Mouse (Mus musculus) testis, adult 2 months (tissue): ENCODE measurements around the gene Lima1. TPM values are rescaled to one million over a fixed set of nuclear protein-coding genes. Genes with fewer than 3 reads are reported as not detected.
"Not testable (repeated sequence)": the region's sequence is repeated elsewhere in the genome, so short reads cannot be mapped to it uniquely, and the experiment has no call there.

Experiments
- H3K27ac ChIP-seq: fragments of 200-500 bp; 2 replicates; pipeline ENCODE4 v1.5.1; 2012; ENCODE audit warnings: low read depth, low read length; ENCODE audit not compliant: control insufficient read depth, insufficient read depth
- H3K27me3 ChIP-seq: fragments of 200-500 bp; 2 replicates; pipeline ENCODE4 v1.6.1; 2012; ENCODE audit warnings: mild to moderate bottlenecking, low read length, moderate library complexity; ENCODE audit not compliant: control insufficient read depth, insufficient read depth
- H3K36me3 ChIP-seq: fragments of 200-500 bp; 2 replicates; pipeline ENCODE4 v1.6.1; 2012; ENCODE audit warnings: mild to moderate bottlenecking, low read length; ENCODE audit not compliant: control insufficient read depth, insufficient read depth
- H3K4me1 ChIP-seq: fragments of 200-500 bp; 2 replicates; pipeline ENCODE4 v1.6.1; 2012; ENCODE audit warnings: low read length; ENCODE audit not compliant: control insufficient read depth, insufficient read depth
- H3K4me3 ChIP-seq: fragments of 200-500 bp; 2 replicates; pipeline ENCODE4 v1.5.1; 2012; ENCODE audit warnings: low read depth, mild to moderate bottlenecking, low read length, moderate library complexity, mixed read lengths; ENCODE audit not compliant: control insufficient read depth
- CTCF ChIP-seq: fragments of 200-500 bp; IDR thresholded peaks from 2 replicates; pipeline ENCODE4 v1.5.1; 2012; ENCODE audit warnings: low read depth, mild to moderate bottlenecking, inconsistent platforms, low read length, moderate library complexity; ENCODE audit not compliant: control insufficient read depth, insufficient read depth, insufficient replicate concordance
- POLR2A ChIP-seq: fragments of 200-500 bp; IDR thresholded peaks from 2 replicates; pipeline ENCODE4 v1.6.1; 2012; ENCODE audit warnings: low read depth, mild to moderate bottlenecking, inconsistent platforms, low read length, moderate library complexity; ENCODE audit not compliant: control insufficient read depth
- polyA plus RNA-seq: library from polyadenylated mRNA; depleted of rRNA; stranded (reverse); fragments of >200 nt; gene quantifications from 2 replicates; pipeline ENCODE4 v1.2.3, GENCODE M21; 2012

Gene Lima1
- polyA plus RNA-seq, 1 experiment, result 3.8 TPM

- Histone ChIP-seq H3K27ac (no peak overlapping the region), H3K4me3 (no peak overlapping the region), H3K36me3 (no peaks in the 10 kb centered on the region), H3K4me1 (peaks cover 9% of the 10 kb centered on the region), H3K27me3 (no peaks in the 10 kb centered on the region)
- no peak for TF ChIP-seq CTCF
- TF ChIP-seq POLR2A, result no peak
Measured at GRCm38 (mm10) chr15:99772925-99773324, 102.3 kb downstream of the Lima1 start.

- H3K27me3 ChIP-seq, H3K4me1 ChIP-seq, H3K36me3 ChIP-seq: not testable (repeated sequence)
- Histone ChIP-seq H3K27ac (peak within 1 kb of the TSS; percentile 91), H3K4me3 (peak within 1 kb of the TSS; percentile 98)
Measured at GRCm38 (mm10) chr15:99772881-99772924, 102.6 kb downstream of the Lima1 start, which contains the start of gene Cers5. Gene Cers5, minus strand, starts transcription at chr15:99772885.

GRCm38 (mm10) chr15:99772277-99772880 lies 102.9 kb downstream of the Lima1 start:
- peaks cover 9% of the 10 kb centered on the region for H3K4me1 ChIP-seq
- no peaks in the 10 kb centered on the region for H3K36me3 ChIP-seq
- TF ChIP-seq CTCF (no peak), POLR2A (peak; percentile 80)
- peak overlapping the region; percentile 98 for H3K4me3 ChIP-seq
- peak overlapping the region; percentile 90 for H3K27ac ChIP-seq
- H3K27me3 ChIP-seq, result no peaks in the 10 kb centered on the region

DNA sequence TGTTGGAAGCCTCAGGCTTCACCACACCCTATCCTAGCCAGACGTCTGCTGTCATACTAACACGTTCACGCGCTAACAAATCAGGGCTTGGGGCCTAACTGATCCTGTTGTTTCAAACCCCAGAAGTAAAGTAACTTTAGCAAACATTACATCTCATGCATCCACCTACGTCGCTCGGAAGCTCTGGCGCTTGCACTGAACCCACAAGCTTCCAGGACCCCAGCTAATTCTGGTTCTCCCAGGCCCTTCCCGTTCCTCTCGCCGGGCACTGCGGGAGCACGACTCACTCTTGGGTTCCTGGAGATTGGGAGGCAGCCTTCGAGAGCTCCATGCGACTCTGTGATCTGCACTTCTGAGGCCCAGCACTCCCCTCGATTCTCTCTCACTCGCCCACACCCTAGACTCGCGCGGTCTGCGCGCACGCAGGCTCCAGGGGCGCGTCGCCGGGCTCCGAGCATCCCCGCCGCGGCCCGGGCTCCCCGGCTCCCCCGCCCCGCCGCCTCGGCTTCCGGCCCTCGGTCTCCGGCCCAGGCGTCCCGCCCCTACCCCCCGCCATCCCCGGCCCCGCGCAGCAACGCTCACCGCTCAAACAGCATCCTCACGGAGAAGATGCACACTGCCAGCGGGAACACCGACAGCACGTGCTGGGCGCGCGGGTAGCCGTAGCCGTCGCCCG lies 103.5 kb downstream of the Lima1 start:
- TF ChIP-seq CTCF (no peak), POLR2A (no peak)
- Histone ChIP-seq H3K4me3 (peak overlapping the region; percentile 98), H3K36me3 (no peaks in the 10 kb centered on the region), H3K27ac (peak overlapping the region; percentile 91), H3K4me1 (peaks cover 9% of the 10 kb centered on the region), H3K27me3 (no peaks in the 10 kb centered on the region)

- no peaks in the 10 kb centered on the region for H3K27me3 ChIP-seq
- TF ChIP-seq CTCF (no peak), POLR2A (no peak)
- H3K36me3 ChIP-seq, result no peaks in the 10 kb centered on the region
- H3K27ac ChIP-seq, result peak overlapping the region; percentile 91; the same call in 1 of the 2 replicates
- H3K4me3 ChIP-seq, result peak overlapping the region; percentile 98
- peaks cover 9% of the 10 kb centered on the region for H3K4me1 ChIP-seq
Measured at GRCm38 (mm10) chr15:99771004-99771500, 104.2 kb downstream of the Lima1 start.

DNA sequence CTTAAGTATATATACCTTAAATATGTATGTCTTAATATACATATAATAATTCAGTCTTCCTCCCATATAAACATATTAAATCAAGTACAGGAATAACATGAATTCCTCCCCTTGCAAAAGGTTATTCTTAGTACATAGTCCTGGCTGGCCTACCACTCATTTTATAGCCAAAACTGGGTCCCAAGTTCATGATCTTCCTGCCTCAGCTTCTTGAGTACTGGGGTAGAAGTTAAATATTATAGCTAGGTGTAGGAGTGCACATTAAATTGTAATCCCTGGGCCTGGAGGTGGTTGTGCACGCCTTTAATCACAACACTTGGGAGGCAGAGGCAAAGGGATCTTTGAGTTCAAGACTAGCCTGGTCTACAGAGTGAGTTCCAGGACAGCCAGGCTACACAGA lies 106.5 kb downstream of the Lima1 start:
- Histone ChIP-seq H3K4me3 (no peak overlapping the region), H3K27me3 (no peaks in the 10 kb centered on the region), H3K27ac (no peak overlapping the region), H3K4me1 (peaks cover 9% of the 10 kb centered on the region), H3K36me3 (no peaks in the 10 kb centered on the region)
- TF ChIP-seq POLR2A (no peak), CTCF (no peak)

DNA sequence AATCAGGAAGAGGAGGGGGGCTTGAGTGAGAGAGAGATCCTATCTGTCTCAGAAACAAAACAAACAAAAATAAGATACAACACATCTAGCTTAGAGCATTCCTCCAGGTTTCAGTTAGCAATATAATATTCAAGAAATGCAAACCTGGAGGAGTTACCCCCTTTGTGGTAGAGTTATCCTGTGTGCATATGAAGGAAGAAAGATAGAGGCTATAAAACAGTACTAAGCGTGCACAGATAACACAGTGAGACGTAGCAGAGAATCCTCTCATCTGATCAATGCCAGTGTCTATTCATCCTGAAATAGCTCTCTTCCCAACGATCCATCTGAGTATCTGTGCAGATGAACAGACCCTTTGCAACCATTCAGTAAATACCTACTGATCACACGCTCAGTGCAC lies 107.8 kb downstream of the Lima1 start:
- Histone ChIP-seq H3K27me3 (no peaks in the 10 kb centered on the region), H3K27ac (no peak overlapping the region), H3K36me3 (no peaks in the 10 kb centered on the region), H3K4me3 (no peak overlapping the region), H3K4me1 (peaks cover 8% of the 10 kb centered on the region)
- TF ChIP-seq CTCF, result no peak
- no peak for TF ChIP-seq POLR2A

DNA sequence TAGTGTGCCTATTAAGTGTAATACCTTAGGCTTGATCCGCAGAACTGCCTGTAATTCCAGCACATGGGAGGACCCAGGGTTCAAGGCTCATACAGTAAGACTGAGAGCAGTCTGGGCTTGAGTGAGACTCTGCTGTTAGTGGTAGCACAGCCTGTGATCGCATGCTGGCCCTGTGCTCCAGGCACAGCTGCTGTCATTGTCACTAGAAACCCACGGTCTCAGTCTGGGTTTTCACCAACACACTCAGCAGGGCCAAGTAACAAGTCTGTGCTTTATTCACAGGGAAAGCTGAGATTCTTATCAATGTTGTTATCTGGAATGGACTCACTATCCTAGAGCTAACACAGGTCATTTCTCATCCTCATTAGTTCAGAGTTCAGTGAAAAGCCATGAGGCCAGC lies 121.1 kb downstream of the Lima1 start:
- TF ChIP-seq POLR2A (no peak), CTCF (no peak)
- H3K36me3 ChIP-seq, result no peaks in the 10 kb centered on the region
- no peak overlapping the region for H3K27ac ChIP-seq
- H3K27me3 ChIP-seq, result no peaks in the 10 kb centered on the region
- H3K4me1 ChIP-seq, result no peaks in the 10 kb centered on the region
- no peak overlapping the region for H3K4me3 ChIP-seq
